Mouse (Mus musculus) G1E (cell line): ENCODE measurements around the gene Pfkfb3. TPM values are rescaled to one million over a fixed set of nuclear protein-coding genes. Genes with fewer than 3 reads are reported as not detected.
"Not testable (repeated sequence)": the region's sequence is repeated elsewhere in the genome, so short reads cannot be mapped to it uniquely, and the experiment has no call there.

ENCODE experiments used
- ATAC-seq: 2 replicates; pipeline ENCODE4 v1.8.0; 2016; ENCODE audit warnings: mild to moderate bottlenecking; ENCODE audit not compliant: insufficient number of reproducible peaks, poor library complexity, low FRiP score, severe bottlenecking; ENCODE audit errors: extremely low read depth
- DNase-seq: peaks from one replicate; pipeline ENCODE4 v3.0.0; 2012; ENCODE audit warnings: low spot score
- H3K27me3 ChIP-seq: 2 replicates; pipeline ENCODE4 v1.6.1; 2012; ENCODE audit warnings: mild to moderate bottlenecking, low read length, inconsistent platforms; ENCODE audit not compliant: insufficient read depth
- H3K36me3 ChIP-seq: replicated peaks from 2 replicates; pipeline ENCODE3; 2012; ENCODE audit warnings: mild to moderate bottlenecking, inconsistent platforms
- H3K4me1 ChIP-seq: 2 replicates; pipeline ENCODE4 v1.6.1; 2012; ENCODE audit warnings: low read depth, low read length, inconsistent platforms, mixed read lengths; ENCODE audit not compliant: insufficient read depth
- H3K4me3 ChIP-seq: 2 replicates; pipeline ENCODE4 v1.5.1; 2012; ENCODE audit warnings: low read depth, mild to moderate bottlenecking, inconsistent platforms, low read length, moderate library complexity, mixed read lengths
- H3K9me3 ChIP-seq: replicated peaks from 2 replicates; pipeline ENCODE4 v1.6.1; 2012; ENCODE audit warnings: inconsistent platforms
- CTCF ChIP-seq: IDR thresholded peaks from 2 replicates; pipeline ENCODE4 v1.5.1; 2012; ENCODE audit warnings: low read depth, low read length, inconsistent platforms, mixed read lengths
- GATA1 ChIP-seq: IDR thresholded peaks from 2 replicates; pipeline ENCODE4 v1.6.1; 2012; ENCODE audit warnings: borderline replicate concordance, low read length, inconsistent platforms, mixed read lengths
- GATA2 ChIP-seq: IDR thresholded peaks from 2 replicates; pipeline ENCODE4 v1.6.1; 2012; ENCODE audit warnings: low read depth, low read length, inconsistent platforms, borderline replicate concordance
- POLR2AphosphoS5 ChIP-seq: IDR thresholded peaks from 2 replicates; pipeline ENCODE4 v1.6.1; 2012; ENCODE audit warnings: low read depth, low read length, inconsistent platforms; ENCODE audit not compliant: insufficient replicate concordance
- TAL1 ChIP-seq: conservative IDR thresholded peaks from 2 replicates; pipeline ENCODE4 v1.6.1; 2012; ENCODE audit warnings: low read depth, low read length, inconsistent platforms, mixed read lengths
- polyA plus RNA-seq: library from polyadenylated mRNA; stranded (reverse); fragments of >175 nt; gene quantifications from 2 replicates; pipeline ENCODE4 v1.2.3, GENCODE M21; 2012
- total RNA-seq, 2 experiments: library from RNA; stranded (forward) in 1 of 2; stranded (reverse) in 1 of 2; fragments of 200-1000 nt in 1 of 2; fragments of >200 nt in 1 of 2; fragmentation: Nextera tagmentation in 1 of 2; gene quantifications; 2 replicates each; pipeline ENCODE4 v1.2.3; 2014 to 2017

Gene Pfkfb3
- total and polyA plus RNA-seq, 3 experiments: 1.1 TPM; not detected in 2

DNA sequence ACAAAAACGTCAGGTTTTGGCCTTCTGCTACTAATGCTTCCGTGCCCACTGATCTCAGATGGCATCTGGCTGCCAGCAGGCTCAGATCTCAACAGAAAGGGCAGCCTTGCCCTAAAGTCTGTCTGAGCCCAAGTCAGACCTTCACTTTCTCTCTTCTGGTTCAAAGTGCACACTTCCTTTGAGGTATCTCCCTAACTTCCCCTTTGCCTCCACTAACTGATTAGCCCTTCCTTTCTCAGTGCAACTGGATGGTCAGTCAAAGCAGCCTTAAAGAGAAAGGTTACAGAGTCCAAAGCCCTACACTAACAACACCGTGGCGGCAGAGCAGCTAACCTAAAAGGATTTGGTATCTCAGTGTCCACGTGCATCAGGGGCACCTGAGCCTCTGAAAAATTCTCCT lies 9.5 kb downstream of the Pfkfb3 start:
- TF ChIP-seq GATA2 (no peak), CTCF (no peak), TAL1 (no peak), POLR2AphosphoS5 (no peak), GATA1 (no peak)
- Histone ChIP-seq H3K36me3 (no peaks in the 10 kb centered on the region), H3K4me1 (no peaks in the 10 kb centered on the region), H3K4me3 (no peak overlapping the region), H3K27me3 (peaks cover 5% of the 10 kb centered on the region; the same call in 1 of the 2 replicates), H3K9me3 (no peaks in the 10 kb centered on the region)
- DNase-seq: no peak
- no peak for ATAC-seq

DNA sequence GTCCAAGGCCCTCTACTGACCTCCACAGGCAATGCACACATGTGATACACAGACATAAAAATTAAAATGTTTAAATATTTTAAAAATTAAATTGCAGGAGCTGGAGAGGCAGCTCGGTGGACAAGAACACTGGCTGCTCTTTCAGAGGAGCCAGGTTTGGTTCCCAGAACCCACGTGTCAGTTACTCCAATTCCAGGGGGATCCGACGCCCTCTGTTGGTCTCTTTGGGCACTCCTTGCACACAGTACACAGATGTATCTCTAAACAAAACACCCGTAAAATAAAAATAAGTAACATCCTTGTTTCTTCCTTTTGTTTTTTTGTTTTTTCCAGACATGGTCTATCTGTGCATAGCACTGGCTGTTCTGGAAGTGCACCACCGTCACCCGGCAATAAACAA lies 10.7 kb downstream of the Pfkfb3 start:
- TF ChIP-seq POLR2AphosphoS5 (no peak), TAL1 (no peak), GATA1 (no peak), GATA2 (no peak), CTCF (no peak)
- H3K36me3 ChIP-seq: no peaks in the 10 kb centered on the region
- peaks cover 5% of the 10 kb centered on the region; the same call in 1 of the 2 replicates for H3K27me3 ChIP-seq
- ATAC-seq (no peak), DNase-seq (no peak)
- no peak overlapping the region for H3K4me3 ChIP-seq
- H3K9me3 ChIP-seq: no peaks in the 10 kb centered on the region
- H3K4me1 ChIP-seq: no peaks in the 10 kb centered on the region

DNA sequence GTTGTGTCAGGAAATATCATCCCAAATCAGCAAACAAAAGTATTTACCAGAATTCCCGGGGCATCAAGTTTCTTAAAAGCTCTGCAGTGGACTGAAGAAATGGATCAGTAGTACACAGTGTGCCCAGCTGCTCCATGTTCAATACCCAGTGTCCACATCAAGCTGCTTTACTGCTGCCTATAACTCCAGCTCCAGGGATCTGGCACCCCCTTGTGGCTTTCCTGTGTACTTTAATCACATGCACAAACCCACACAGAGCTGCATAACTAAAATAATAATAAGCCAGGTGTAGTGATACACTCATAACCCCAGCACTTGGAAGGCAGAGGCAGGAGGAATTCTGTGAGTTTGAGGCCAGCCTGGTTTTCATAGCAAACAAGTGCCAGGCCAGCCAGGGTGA lies 11.2 kb downstream of the Pfkfb3 start:
- DNase-seq (no peak), ATAC-seq (no peak)
- no peaks in the 10 kb centered on the region for H3K9me3 ChIP-seq
- H3K4me3 ChIP-seq: no peak overlapping the region
- no peaks in the 10 kb centered on the region for H3K4me1 ChIP-seq
- no peaks in the 10 kb centered on the region for H3K36me3 ChIP-seq
- H3K27me3 ChIP-seq: peaks cover 5% of the 10 kb centered on the region; the same call in 1 of the 2 replicates
- TF ChIP-seq GATA2 (no peak), CTCF (peak; percentile 18; the same call in 1 of the 2 replicates), GATA1 (no peak), TAL1 (no peak), POLR2AphosphoS5 (no peak)

DNA sequence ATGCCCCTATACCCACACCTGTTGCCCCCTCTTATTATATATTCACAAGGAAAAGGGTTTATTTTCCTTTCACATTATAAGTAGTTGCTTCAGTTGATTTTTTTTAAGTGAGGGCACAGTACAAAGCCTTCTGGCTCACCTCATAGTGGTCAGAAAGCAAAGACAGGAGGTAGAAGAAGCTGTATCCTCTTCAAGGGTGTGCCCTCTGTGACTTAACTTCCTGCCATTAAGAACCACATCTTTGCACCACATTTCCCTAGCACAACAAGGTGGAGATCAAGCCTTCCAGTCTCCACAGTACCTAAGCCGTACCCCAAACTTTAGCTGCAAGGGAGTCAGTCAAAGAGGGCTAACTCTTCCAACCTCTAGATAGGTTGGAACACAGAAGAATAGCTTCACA lies 11.8 kb downstream of the Pfkfb3 start:
- no peak overlapping the region for H3K4me3 ChIP-seq
- H3K4me1 ChIP-seq: no peaks in the 10 kb centered on the region
- H3K27me3 ChIP-seq: peaks cover 5% of the 10 kb centered on the region; the same call in 1 of the 2 replicates
- H3K36me3 ChIP-seq: no peaks in the 10 kb centered on the region
- no peak for ATAC-seq
- TF ChIP-seq POLR2AphosphoS5 (no peak), TAL1 (no peak), GATA2 (no peak), GATA1 (no peak), CTCF (no peak)
- no peak for DNase-seq
- no peaks in the 10 kb centered on the region for H3K9me3 ChIP-seq

DNA sequence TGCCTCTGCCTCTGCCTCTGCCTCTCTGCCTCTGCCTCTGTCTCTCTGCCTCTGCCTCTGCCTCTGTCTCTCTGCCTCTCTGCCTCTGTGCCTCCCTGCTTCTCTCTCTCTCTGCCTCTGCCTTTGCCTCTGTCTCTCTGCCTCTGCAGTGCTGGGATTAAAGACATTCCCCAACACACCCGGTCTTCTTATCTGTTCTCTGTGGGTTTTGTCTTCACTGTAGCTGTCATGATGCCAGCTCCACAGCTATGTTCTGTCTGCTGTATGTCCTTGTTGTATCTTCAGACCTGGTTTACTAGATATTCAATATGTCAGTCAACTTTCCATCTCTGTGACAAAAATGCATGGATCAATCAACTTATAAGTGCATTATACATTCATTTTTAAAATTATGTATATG lies 12.3 kb downstream of the Pfkfb3 start:
- H3K9me3 ChIP-seq, H3K4me3 ChIP-seq, H3K36me3 ChIP-seq, ATAC-seq, H3K27me3 ChIP-seq, DNase-seq, H3K4me1 ChIP-seq: not testable (repeated sequence)

DNA sequence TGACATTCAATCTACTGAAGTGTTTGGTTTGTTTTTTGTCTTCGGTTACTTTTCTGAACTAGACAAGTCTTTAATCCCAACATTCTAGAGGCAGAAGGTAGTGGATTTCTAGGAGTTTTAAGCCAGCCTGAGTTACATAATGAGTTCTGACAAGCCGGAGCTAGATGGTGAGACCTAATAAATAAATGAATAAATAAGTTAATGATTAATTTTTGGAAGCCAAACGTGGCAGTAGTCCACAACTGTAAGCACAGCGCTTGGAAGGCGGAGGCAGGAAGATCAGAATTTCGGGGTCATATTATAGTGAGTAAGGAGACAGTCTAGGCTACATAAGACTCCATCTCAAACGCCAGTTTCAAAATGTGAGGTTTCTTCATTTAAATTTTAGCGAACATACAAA lies 17.9 kb downstream of the Pfkfb3 start:
- Histone ChIP-seq H3K9me3 (no peaks in the 10 kb centered on the region), H3K4me3 (no peak overlapping the region), H3K4me1 (peaks cover 3% of the 10 kb centered on the region; the same call in 1 of the 2 replicates), H3K27me3 (peaks cover 12% of the 10 kb centered on the region), H3K36me3 (no peaks in the 10 kb centered on the region)
- no peak for TF ChIP-seq TAL1
- TF ChIP-seq CTCF: no peak
- no peak for TF ChIP-seq GATA2
- TF ChIP-seq POLR2AphosphoS5: no peak
- no peak for TF ChIP-seq GATA1
- DNase-seq (no peak), ATAC-seq (no peak)

DNA sequence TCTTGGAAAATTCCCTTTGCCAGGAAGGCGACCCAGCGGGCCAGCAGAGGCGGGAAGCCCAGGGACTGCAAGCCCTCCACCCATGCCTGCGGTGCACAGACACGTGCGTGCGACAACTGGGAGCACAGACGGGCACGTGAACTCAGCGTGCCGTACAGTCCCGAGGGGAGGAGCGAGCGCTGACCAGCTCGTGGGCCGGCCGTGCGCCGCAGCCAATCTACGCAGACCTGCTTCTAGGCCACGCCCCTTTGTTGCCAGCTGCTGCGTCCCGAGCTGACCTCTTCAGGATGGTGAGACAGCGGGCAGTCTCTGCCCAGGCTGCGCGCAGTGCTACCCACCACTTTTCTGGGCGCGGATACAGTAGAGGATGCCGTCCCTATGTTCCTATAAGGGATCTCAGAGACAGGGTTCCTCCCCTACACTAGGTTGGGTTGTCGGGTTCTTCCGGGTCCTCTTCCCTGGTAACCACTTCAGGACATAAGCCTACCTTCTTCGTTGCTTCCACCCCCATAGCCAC lies 18.4 kb downstream of the Pfkfb3 start:
- no peaks in the 10 kb centered on the region for H3K36me3 ChIP-seq
- no peak for TF ChIP-seq GATA2
- no peak for TF ChIP-seq POLR2AphosphoS5
- TF ChIP-seq TAL1: no peak
- no peak for TF ChIP-seq CTCF
- no peak for TF ChIP-seq GATA1
- H3K9me3 ChIP-seq: no peaks in the 10 kb centered on the region
- H3K4me1 ChIP-seq: peaks cover 3% of the 10 kb centered on the region; the same call in 1 of the 2 replicates
- ATAC-seq (no peak), DNase-seq (no peak)
- peaks cover 10% of the 10 kb centered on the region for H3K27me3 ChIP-seq
- peak overlapping the region; percentile 29; the same call in 1 of the 2 replicates for H3K4me3 ChIP-seq
